9 mouse cellular contexts compared by ENCODE assay signal in genomic region chr12:77000705-77001284, GRCm38 (mm10). TPM values are rescaled to one million over a fixed set of nuclear protein-coding genes. Genes with fewer than 3 reads are reported as not detected.
DNase-seq lines count a peak whose midpoint lies in the region; ATAC-seq lines count a peak whose summit lies in the region.
"Had no signal": no experiment of that assay in that cellular context is flagged by ENCODE, and none has a peak within 500 bp of the region (broad histone marks: within the 10 kb centered on the region; RNA-seq: fewer than 3 reads in every experiment).

No protein-coding gene starts in this region.

- no peaks in the 10 kb centered on the region for H3K9me3 ChIP-seq in midbrain, embryonic 14.5 days (ENCODE audit: control insufficient read depth, low read length)

- whole genome bisulfite sequencing in midbrain, embryonic 14.5 days = 5% methylated on average over 6 of the region's 6 CpGs

- intact Hi-C loops in heart, postnatal 10 days (cut with DNase I) = loop anchor here (1.0 to 10.0 kb wide), 3 partner anchors 568 to 784 kb away; no protein-coding TSS in a partner anchor

- H3K27me3 ChIP-seq in midbrain, embryonic 14.5 days (ENCODE audit: control insufficient read depth, insufficient read depth, low read length) = no peaks in the 10 kb centered on the region

- DNase-seq in adrenal gland, adult (ENCODE audit: inconsistent age in 2 of 2, low spot score in 1 of 2) = peak; percentile 16 to 72
- no peak for DNase-seq in adrenal gland, postnatal 4 days (ENCODE audit: low spot score in 2 of 2)
- DNase-seq in cerebellum, postnatal 36 days = peak; percentile 69 to 72
- DNase-seq in heart, postnatal 10 days = peak; percentile 72 to 73
- peak; percentile 71 to 78 for DNase-seq in kidney, postnatal 4 days
- DNase-seq in midbrain, embryonic 14.5 days = peak; percentile 78
- DNase-seq in right cerebral cortex, adult 18-20 months = no peak

- H3K4me2 ChIP-seq in midbrain, embryonic 14.5 days (ENCODE audit: low read length) = no peak overlapping the region

- no peaks in the 10 kb centered on the region for H3K36me3 ChIP-seq in midbrain, embryonic 14.5 days (ENCODE audit: control insufficient read depth, insufficient read depth, low read length)

- no peak overlapping the region for H3K9ac ChIP-seq in midbrain, embryonic 14.5 days (replicated peaks; ENCODE audit: low read length)

- peak overlapping the region; percentile 41; the same call in 1 of the 2 replicates for H3K27ac ChIP-seq in midbrain, embryonic 14.5 days (replicated peaks; ENCODE audit: low read depth, low read length)

- H3K4me3 ChIP-seq in midbrain, embryonic 14.5 days (replicated peaks; ENCODE audit: low read depth, low read length) = no peak overlapping the region
- H3K4me3 ChIP-seq: erythroblast, embryonic 14.5 days had no signal

- 0 out of 2 replicates have a peak, but pooled peaks cover 8% of the 10 kb centered on the region for H3K4me1 ChIP-seq in midbrain, embryonic 14.5 days (ENCODE audit: control insufficient read depth, insufficient read depth, low read length)

- ATAC-seq in midbrain, embryonic 14.5 days (ENCODE audit: low FRiP score, low TSS enrichment) = peak; percentile 73
- no peak for ATAC-seq in erythroid progenitor cell, adult 5-6 weeks (replicated peaks; ENCODE audit: low FRiP score, poor library complexity, severe bottlenecking)

RNA-seq across cellular contexts. Expression of gene Max, which starts 38.8 kb away (rescaled TPM):
- 10 to 100 TPM; 69.5 to 71.9 TPM for total RNA-seq in adrenal gland, postnatal 4 days (2021)
- total RNA-seq in heart, postnatal 10 days (2021) = 10 to 100 TPM; 43.6 to 61.0 TPM
- 52.5 and 118 TPM in 2 replicates for polyA plus RNA-seq in midbrain, embryonic 14.5 days (2014; fragmentation: Nextera tagmentation; extraction: Ambion mirVana)
- total RNA-seq in erythroid progenitor cell, adult 5-6 weeks (2015; ENCODE audit: low replicate concordance) = 38.6 and 85.1 TPM in 2 replicates
- 49.4 and 69.4 TPM in 2 replicates for total RNA-seq in erythroid progenitor cell, adult 5-6 weeks (2017; ENCODE audit: low replicate concordance)

Comparison
In these comparisons a context has a peak if more than half of its experiments do, and no peak if none do; other contexts are left out.
1. DNase-seq: peak in adrenal gland, adult (2 of 2), cerebellum, postnatal 36 days (2 of 2), heart, postnatal 10 days (2 of 2), kidney, postnatal 4 days (2 of 2) and midbrain, embryonic 14.5 days (single experiment); none in adrenal gland, postnatal 4 days (0 of 2) and right cerebral cortex, adult 18-20 months (single experiment).